In the genomic region with DNA sequence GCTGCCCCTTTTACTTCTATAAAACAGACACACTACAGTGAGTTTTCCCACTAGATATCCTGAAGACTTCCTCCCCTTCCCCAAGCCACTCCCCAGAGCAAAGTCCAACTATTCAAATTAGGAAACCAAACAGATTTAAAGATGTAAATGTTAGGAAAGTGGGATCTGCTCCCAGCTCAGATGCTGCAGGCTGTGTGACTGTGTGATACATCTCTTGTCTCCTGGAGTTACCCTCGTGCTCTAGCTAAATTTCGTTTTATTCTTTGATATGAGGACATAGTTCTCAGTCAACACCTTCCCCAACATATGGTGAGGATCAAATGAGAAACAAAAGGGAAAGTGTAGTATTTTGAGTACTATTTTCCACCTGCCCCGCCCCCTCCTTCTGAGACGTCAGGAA, we compare ENCODE assay signal across 9 mouse cellular contexts. TPM values are rescaled to one million over a fixed set of nuclear protein-coding genes. Genes with fewer than 3 reads are reported as not detected.
DNase-seq lines count a peak whose midpoint lies in the region; ATAC-seq and TF ChIP-seq lines count a peak whose summit lies in the region.
"Had no signal": no experiment of that assay in that cellular context is flagged by ENCODE, and none has a peak within 500 bp of the region (broad histone marks: within the 10 kb centered on the region; RNA-seq: fewer than 3 reads in every experiment).

No protein-coding gene starts in this region.

- peak; percentile 24 for DNase-seq in forebrain, postnatal 0 days
- no peak for DNase-seq in forebrain, embryonic 14.5 days (ENCODE audit: low spot score)
- no peak for DNase-seq in lung, adult 18-20 months
- DNase-seq in left cerebral cortex, adult 18-20 months (ENCODE audit: low spot score in 2 of 2) = no peak
- DNase-seq: layer of hippocampus, adult 9-11 months had no signal

- no peak overlapping the region for H3K4me2 ChIP-seq in forebrain, postnatal 0 days (ENCODE audit: low read depth)
- H3K4me2 ChIP-seq in forebrain, embryonic 14.5 days (ENCODE audit: low read length) = no peak overlapping the region
- H3K4me2 ChIP-seq in lung, embryonic 15.5 days = peak overlapping the region; percentile 22; the same call in 1 of the 2 replicates
- peak overlapping the region; percentile 19; the same call in 1 of the 2 replicates for H3K4me2 ChIP-seq in limb, embryonic 13.5 days (replicated peaks)
- H3K4me2 ChIP-seq in stomach, embryonic 16.5 days (ENCODE audit: low read depth, low read length) = peak overlapping the region; percentile 34

- no peak overlapping the region for H3K27ac ChIP-seq in forebrain, postnatal 0 days (ENCODE audit: low read depth, low read length)
- no peak overlapping the region for H3K27ac ChIP-seq in forebrain, embryonic 14.5 days (ENCODE audit: low read depth, low read length)
- peak overlapping the region; percentile 66 for H3K27ac ChIP-seq in lung, embryonic 15.5 days
- no peak overlapping the region; the same call in 1 of the 2 replicates for H3K27ac ChIP-seq in limb, embryonic 13.5 days
- peak overlapping the region; percentile 92 for H3K27ac ChIP-seq in stomach, embryonic 16.5 days (ENCODE audit: low read length)

- H3K27me3 ChIP-seq in forebrain, postnatal 0 days (ENCODE audit: insufficient read depth, low read length) = peaks cover 5% of the 10 kb centered on the region
- H3K27me3 ChIP-seq in forebrain, embryonic 14.5 days (replicated peaks; ENCODE audit: control insufficient read depth, insufficient read depth, low read length) = no peaks in the 10 kb centered on the region
- no peaks in the 10 kb centered on the region for H3K27me3 ChIP-seq in lung, embryonic 15.5 days
- H3K27me3 ChIP-seq in limb, embryonic 13.5 days = no peaks in the 10 kb centered on the region
- H3K27me3 ChIP-seq in stomach, embryonic 16.5 days (ENCODE audit: control insufficient read depth, insufficient read depth, low read length) = no peaks in the 10 kb centered on the region

- peak; percentile 32 for ATAC-seq in forebrain, postnatal 0 days
- no peak for ATAC-seq in forebrain, embryonic 14.5 days
- no peak for ATAC-seq in lung, embryonic 15.5 days (ENCODE audit: borderline replicate concordance, extremely low read depth, low FRiP score, low TSS enrichment)
- no peak for ATAC-seq in limb, embryonic 13.5 days (ENCODE audit: low FRiP score, low read depth)
- ATAC-seq in stomach, embryonic 16.5 days (ENCODE audit: insufficient read depth, low FRiP score) = peak; percentile 59
- ATAC-seq in activated CD4-positive, CD25-positive, alpha-beta regulatory T cell, adult 4 months = no peak

- H3K36me3 ChIP-seq in forebrain, postnatal 0 days (ENCODE audit: insufficient read depth) = no peaks in the 10 kb centered on the region
- no peaks in the 10 kb centered on the region for H3K36me3 ChIP-seq in forebrain, embryonic 14.5 days (ENCODE audit: control insufficient read depth, insufficient read depth, low read length)
- no peaks in the 10 kb centered on the region for H3K36me3 ChIP-seq in lung, embryonic 15.5 days
- no peaks in the 10 kb centered on the region for H3K36me3 ChIP-seq in limb, embryonic 13.5 days
- H3K36me3 ChIP-seq in stomach, embryonic 16.5 days (ENCODE audit: control insufficient read depth, insufficient read depth, low read length) = no peaks in the 10 kb centered on the region

- no peaks in the 10 kb centered on the region for H3K9me3 ChIP-seq in forebrain, postnatal 0 days (ENCODE audit: low read length)
- no peaks in the 10 kb centered on the region for H3K9me3 ChIP-seq in forebrain, embryonic 14.5 days (replicated peaks; ENCODE audit: control insufficient read depth, low read length)
- H3K9me3 ChIP-seq in lung, embryonic 15.5 days = no peaks in the 10 kb centered on the region
- no peaks in the 10 kb centered on the region for H3K9me3 ChIP-seq in limb, embryonic 13.5 days
- H3K9me3 ChIP-seq in stomach, embryonic 16.5 days (replicated peaks; ENCODE audit: control insufficient read depth, low read length) = no peaks in the 10 kb centered on the region

- H3K4me1 ChIP-seq in forebrain, postnatal 0 days (ENCODE audit: insufficient read depth) = no peaks in the 10 kb centered on the region
- H3K4me1 ChIP-seq in forebrain, embryonic 14.5 days (ENCODE audit: control insufficient read depth, insufficient read depth, low read length) = 0 out of 2 replicates have a peak, but pooled peaks cover 3% of the 10 kb centered on the region
- peaks cover 21% of the 10 kb centered on the region for H3K4me1 ChIP-seq in lung, embryonic 15.5 days
- peaks cover 18% of the 10 kb centered on the region; the same call in 1 of the 2 replicates for H3K4me1 ChIP-seq in limb, embryonic 13.5 days
- peaks cover 16% of the 10 kb centered on the region for H3K4me1 ChIP-seq in stomach, embryonic 16.5 days (ENCODE audit: control insufficient read depth, insufficient read depth, low read length)

- no peak overlapping the region for H3K4me3 ChIP-seq in forebrain, postnatal 0 days (ENCODE audit: low read depth, low read length)
- no peak overlapping the region for H3K4me3 ChIP-seq in forebrain, embryonic 14.5 days (ENCODE audit: low read depth, low read length)
- H3K4me3 ChIP-seq in lung, embryonic 15.5 days = no peak overlapping the region
- no peak overlapping the region for H3K4me3 ChIP-seq in limb, embryonic 13.5 days
- no peak overlapping the region for H3K4me3 ChIP-seq in stomach, embryonic 16.5 days (replicated peaks; ENCODE audit: low read length)

- no peak for TF ChIP-seq CTCF in forebrain, postnatal 0 days (IDR thresholded peaks at IDR 0.05; ENCODE audit: low read depth)

- 0 out of 2 replicates have a peak overlapping the region, but pooled peaks have one; percentile 2 for H3K9ac ChIP-seq in forebrain, postnatal 0 days
- no peak overlapping the region for H3K9ac ChIP-seq in forebrain, embryonic 14.5 days (ENCODE audit: low read length)
- no peak overlapping the region for H3K9ac ChIP-seq in lung, embryonic 15.5 days
- H3K9ac ChIP-seq in limb, embryonic 13.5 days = no peak overlapping the region
- no peak overlapping the region for H3K9ac ChIP-seq in stomach, embryonic 16.5 days (ENCODE audit: low read length)

- 62% methylated on average over 4 of the region's 4 CpGs for WGBS in forebrain, postnatal 0 days
- 65% methylated on average over 4 of the region's 4 CpGs for WGBS in forebrain, embryonic 14.5 days
- 27% methylated on average over 4 of the region's 4 CpGs for WGBS in lung, embryonic 15.5 days
- 41% methylated on average over 4 of the region's 4 CpGs for WGBS in limb, embryonic 13.5 days
- WGBS in stomach, embryonic 16.5 days = 33% methylated on average over 4 of the region's 4 CpGs

RNA-seq across cellular contexts. Expression of a gene that starts 48.3 kb away (rescaled TPM):
- total RNA-seq in forebrain, postnatal 0 days (2014; rRNA removed) = 7.3 and 20.0 TPM in 2 replicates
- 8.0 and 12.9 TPM in 2 replicates for polyA plus RNA-seq in forebrain, postnatal 0 days (2015; fragmentation: Nextera tagmentation; extraction: Ambion mirVana)
- 10.4 and 11.0 TPM in 2 replicates for polyA plus RNA-seq in forebrain, embryonic 14.5 days (2014; fragmentation: Nextera tagmentation; extraction: Ambion mirVana)
- polyA plus RNA-seq in lung, embryonic 15.5 days (2015; fragmentation: Nextera tagmentation; extraction: Ambion mirVana) = 34.8 and 35.6 TPM in 2 replicates
- polyA plus RNA-seq in limb, embryonic 13.5 days (2015; fragmentation: Nextera tagmentation; extraction: Ambion mirVana) = 32.1 and 34.9 TPM in 2 replicates
- 25.0 and 25.5 TPM in 2 replicates for polyA plus RNA-seq in stomach, embryonic 16.5 days (2015; fragmentation: Nextera tagmentation; extraction: Ambion mirVana)
- 10 to 100 TPM; 20.1 to 25.5 TPM for polyA plus RNA-seq in activated CD4-positive, CD25-positive, alpha-beta regulatory T cell, adult 4 months (2017; shearing (Covaris generic))
- total RNA-seq in left cerebral cortex, adult 18-20 months (2021) = 1 to 10 TPM; 4.3 to 4.9 TPM

Comparison
In these comparisons a context has a peak if more than half of its experiments do, and no peak if none do; other contexts are left out.
1. ATAC-seq: peak in forebrain, postnatal 0 days (single experiment) and stomach, embryonic 16.5 days (single experiment); none in forebrain, embryonic 14.5 days (single experiment), lung, embryonic 15.5 days (single experiment), limb, embryonic 13.5 days (single experiment) and activated CD4-positive, CD25-positive, alpha-beta regulatory T cell, adult 4 months (single experiment).
2. H3K27ac ChIP-seq: peak in lung, embryonic 15.5 days (single experiment) and stomach, embryonic 16.5 days (single experiment); none in forebrain, postnatal 0 days (single experiment), forebrain, embryonic 14.5 days (single experiment) and limb, embryonic 13.5 days (single experiment).
3. H3K4me2 ChIP-seq: peak in lung, embryonic 15.5 days (single experiment), limb, embryonic 13.5 days (single experiment) and stomach, embryonic 16.5 days (single experiment); none in forebrain, postnatal 0 days (single experiment) and forebrain, embryonic 14.5 days (single experiment).